Mouse (Mus musculus) CH12.LX (cell line): ENCODE measurements around the gene Pgf. TPM values are rescaled to one million over a fixed set of nuclear protein-coding genes. Genes with fewer than 3 reads are reported as not detected.

Experiments used
- DNase-seq: peaks from one replicate; pipeline ENCODE4 v3.0.0-alpha.2; 2013; ENCODE audit errors: extremely low read depth
- H3K27ac ChIP-seq: 2 replicates; pipeline ENCODE4 v1.5.1; 2012; ENCODE audit warnings: low read depth, mild to moderate bottlenecking, control low read depth, moderate library complexity; ENCODE audit not compliant: insufficient read depth
- H3K27me3 ChIP-seq: replicated peaks from 2 replicates; pipeline ENCODE3; 2012; ENCODE audit warnings: inconsistent platforms
- H3K36me3 ChIP-seq, 2 experiments: replicated peaks in 1 of 2; 2 replicates each; pipeline versions ENCODE3 to v1.6.1; 2012; ENCODE audit warnings: inconsistent platforms in 1 of 2, low read length in 1 of 2, mild to moderate bottlenecking in 1 of 2, mixed read lengths in 1 of 2, moderate library complexity in 1 of 2; ENCODE audit not compliant: control insufficient read depth in 1 of 2, insufficient read depth in 1 of 2
- H3K4me1 ChIP-seq, 2 experiments: 2 replicates each; pipeline ENCODE4 v1.6.1; 2012; ENCODE audit warnings: inconsistent platforms in 1 of 2, moderate library complexity in 1 of 2; ENCODE audit not compliant: insufficient read depth in 2 of 2, control insufficient read depth in 1 of 2
- H3K4me2 ChIP-seq: 2 replicates; pipeline ENCODE4 v1.6.1; 2012; ENCODE audit warnings: low read depth, mild to moderate bottlenecking, control low read depth; ENCODE audit not compliant: poor library complexity, insufficient read depth, severe bottlenecking
- H3K4me3 ChIP-seq, 3 experiments: fragments of 150-350 bp in 1 of 3; sonication (generic) in 1 of 3; replicated peaks in 1 of 3; 2 replicates each; pipeline versions ENCODE3 to v1.5.1; 2011 to 2012; ENCODE audit warnings: low read depth in 2 of 3, low read length in 2 of 3, mild to moderate bottlenecking in 2 of 3, moderate library complexity in 2 of 3, control low read depth in 1 of 3, improper control_type of control experiment in 1 of 3, inconsistent platforms in 1 of 3, mixed read lengths in 1 of 3; ENCODE audit not compliant: poor library complexity in 1 of 3
- H3K79me2 ChIP-seq: replicated peaks from 2 replicates; pipeline ENCODE4 v1.6.1; 2012; ENCODE audit warnings: mild to moderate bottlenecking, moderate library complexity; ENCODE audit not compliant: control insufficient read depth, poor library complexity, insufficient read depth, severe bottlenecking; ENCODE audit errors: extremely low read depth
- H3K9ac ChIP-seq: 2 replicates; pipeline ENCODE4 v1.6.1; 2012; ENCODE audit warnings: low read depth, mild to moderate bottlenecking, control low read depth, moderate library complexity; ENCODE audit not compliant: insufficient read depth
- H3K9me3 ChIP-seq: replicated peaks from 2 replicates; pipeline ENCODE3; 2012; ENCODE audit warnings: low read length, inconsistent platforms, mixed read lengths
- BHLHE40 ChIP-seq: IDR thresholded peaks from 2 replicates; pipeline ENCODE4 v1.6.1; 2011; ENCODE audit warnings: mild to moderate bottlenecking, low read depth, low read length, improper control_type of control experiment
- CHD1 ChIP-seq: IDR thresholded peaks from 2 replicates; pipeline ENCODE4 v1.6.1; 2012; ENCODE audit warnings: low read depth, low read length, improper control_type of control experiment, inconsistent platforms
- CHD2 ChIP-seq: IDR thresholded peaks from 2 replicates; pipeline ENCODE4 v1.6.1; 2011; ENCODE audit warnings: low read length, improper control_type of control experiment
- EP300 ChIP-seq: IDR thresholded peaks from 2 replicates; pipeline ENCODE4 v1.6.1; 2011; ENCODE audit warnings: low read length, improper control_type of control experiment
- GABPA ChIP-seq: IDR thresholded peaks from 2 replicates; pipeline ENCODE4 v1.6.1; 2012; ENCODE audit warnings: low read depth, low read length, improper control_type of control experiment, inconsistent platforms; ENCODE audit not compliant: insufficient replicate concordance
- JUN ChIP-seq: IDR thresholded peaks from 2 replicates; pipeline ENCODE4 v1.6.1; 2011; ENCODE audit warnings: low read depth, mild to moderate bottlenecking, low read length, improper control_type of control experiment, moderate library complexity; ENCODE audit not compliant: insufficient read depth
- MAFK ChIP-seq: IDR thresholded peaks from 2 replicates; pipeline ENCODE4 v1.6.1; 2011; ENCODE audit warnings: low read length, improper control_type of control experiment; ENCODE audit not compliant: insufficient replicate concordance
- MEF2A ChIP-seq: IDR thresholded peaks from 2 replicates; pipeline ENCODE4 v1.6.1; 2014; ENCODE audit warnings: low read depth, mild to moderate bottlenecking, inconsistent platforms, low read length, improper control_type of control experiment, borderline replicate concordance
- PAX5 ChIP-seq: IDR thresholded peaks from 2 replicates; pipeline ENCODE4 v1.6.1; 2012; ENCODE audit warnings: low read length, inconsistent platforms, mixed read lengths
- POLR2A ChIP-seq: IDR thresholded peaks from 2 replicates; pipeline ENCODE4 v1.6.1; 2011; ENCODE audit warnings: low read depth, mild to moderate bottlenecking, improper control_type of control experiment, low read length
- POLR2AphosphoS2 ChIP-seq: IDR thresholded peaks from 2 replicates; pipeline ENCODE4 v1.6.1; 2011; ENCODE audit warnings: low read depth, low read length, improper control_type of control experiment
- RCOR1 ChIP-seq: conservative IDR thresholded peaks from 2 replicates; pipeline ENCODE4 v1.6.1; 2012; ENCODE audit warnings: low read depth, mild to moderate bottlenecking, inconsistent platforms, low read length, improper control_type of control experiment
- TCF12 ChIP-seq: IDR thresholded peaks from 2 replicates; pipeline ENCODE4 v1.6.1; 2014; ENCODE audit warnings: low read depth, mild to moderate bottlenecking, inconsistent platforms, low read length, improper control_type of control experiment
- USF1 ChIP-seq: IDR thresholded peaks from 2 replicates; pipeline ENCODE4 v1.6.1; 2014; ENCODE audit warnings: low read depth, mild to moderate bottlenecking, inconsistent platforms, low read length, improper control_type of control experiment
- USF2 ChIP-seq: conservative IDR thresholded peaks from 2 replicates; pipeline ENCODE4 v1.6.1; 2011; ENCODE audit warnings: low read depth, low read length, improper control_type of control experiment
- ZNF384 ChIP-seq: IDR thresholded peaks from 2 replicates; pipeline ENCODE4 v1.6.1; 2012; ENCODE audit warnings: low read depth, low read length, improper control_type of control experiment, inconsistent platforms
- dilution Hi-C: fragments of 300-500 bp; cut with MboI; formaldehyde crosslinking; loops from 2 replicates; pipeline ENCODE4 v1.14.3; 2020; ENCODE audit warnings: low sequenced_read_pairs; ENCODE audit not compliant: extremely low pct_unique_long_range_greater_than_20kb, extremely low pct_ligation_motif_present
- in situ Hi-C: fragments of 300-500 bp; cut with MboI; formaldehyde crosslinking; loops from 3 replicates; pipeline ENCODE4 v1.14.3; 2019; ENCODE audit warnings: low sequenced_read_pairs, low pct_ligation_motif_present, low pct_unique_long_range_greater_than_20kb, mixed read lengths
- polyA plus RNA-seq: library from polyadenylated mRNA; unstranded; fragments of >175 nt; gene quantifications from 2 replicates; pipeline ENCODE4 v1.2.1, GENCODE M21; 2012; ENCODE audit warnings: low read depth; ENCODE audit not compliant: insufficient read length
- total RNA-seq, 2 experiments: library from RNA; depleted of rRNA; stranded (reverse); fragments of 300-350 nt in 1 of 2; fragments of >200 nt in 1 of 2; gene quantifications; 2 replicates each; pipeline ENCODE4 v1.2.3; 2012 to 2014

Pgf gene
- total and polyA plus RNA-seq, 3 experiments, result 0.34 to 0.73 (median 0.64) TPM

GRCm38 (mm10) chr12:85123108-85123530 is 54.5 kb downstream of the Pgf start (continued):
- TF ChIP-seq POLR2A, result peak; percentile 42; the same call in 1 of the 2 replicates

- in situ Hi-C loops, result no loop called here
- no peak for DNase-seq
- Histone ChIP-seq H3K36me3 (peaks cover 45 to 84% of the 10 kb centered on the region in 2 experiments), H3K4me3 (no peak overlapping the region), H3K79me2 (peaks cover 18% of the 10 kb centered on the region), H3K4me2 (peak overlapping the region; percentile 82; the same call in 1 of the 2 replicates), H3K4me1 (peaks cover 24 to 53% of the 10 kb centered on the region in 2 experiments), H3K9me3 (no peaks in the 10 kb centered on the region), H3K9ac (no peak overlapping the region), H3K27ac (peak overlapping the region; percentile 22; the same call in 1 of the 2 replicates), H3K27me3 (no peaks in the 10 kb centered on the region)
- dilution Hi-C loops, result no loop called here
- TF ChIP-seq CHD1, result no peak
- TF ChIP-seq ZNF384, result no peak
- TF ChIP-seq PAX5, result no peak
- no peak for TF ChIP-seq GABPA
- TF ChIP-seq USF1, result peak; percentile 72
- no peak for TF ChIP-seq MAFK
- no peak for TF ChIP-seq JUN
- peak; percentile 34; the same call in 1 of the 2 replicates for TF ChIP-seq BHLHE40
- TF ChIP-seq POLR2AphosphoS2, result no peak
- no peak for TF ChIP-seq EP300
- TF ChIP-seq USF2, result peak; percentile 73
- TF ChIP-seq MEF2A, result no peak
- TF ChIP-seq TCF12, result peak; percentile 55; the same call in 1 of the 2 replicates
- no peak for TF ChIP-seq RCOR1
- TF ChIP-seq CHD2, result no peak
Observed at GRCm38 (mm10) chr12:85121806-85122459, 55.7 kb downstream of the Pgf start.

Other genes starting within 250 kb of the Pgf start
- 152 and 188 TPM in 2 replicates for gene Fcf1, start 206.9 kb downstream of the Pgf start, total RNA-seq (2012; rRNA removed)
- 273 and 340 TPM in 2 replicates for gene Fcf1, start 206.9 kb downstream of the Pgf start, total RNA-seq (2014; rRNA removed)
- 239 and 265 TPM in 2 replicates for gene Fcf1, start 206.9 kb downstream of the Pgf start, polyA plus RNA-seq
- 18.5 and 21.6 TPM in 2 replicates for gene Arel1, start 206.9 kb downstream of the Pgf start, total RNA-seq (2012; rRNA removed)
- gene Arel1, start 206.9 kb downstream of the Pgf start, total RNA-seq (2014; rRNA removed), result 20.0 and 22.5 TPM in 2 replicates
- gene Arel1, start 206.9 kb downstream of the Pgf start, polyA plus RNA-seq, result 14.2 and 16.9 TPM in 2 replicates
- 20.1 and 22.3 TPM in 2 replicates for gene Ylpm1, start 181.5 kb downstream of the Pgf start, total RNA-seq (2012; rRNA removed)
- gene Ylpm1, start 181.5 kb downstream of the Pgf start, total RNA-seq (2014; rRNA removed), result 19.3 and 20.7 TPM in 2 replicates
- 56.8 and 58.7 TPM in 2 replicates for gene Ylpm1, start 181.5 kb downstream of the Pgf start, polyA plus RNA-seq
- 11.6 and 13.3 TPM in 2 replicates for gene Prox2, start 67.0 kb downstream of the Pgf start, total RNA-seq (2012; rRNA removed)
- gene Prox2, start 67.0 kb downstream of the Pgf start, total RNA-seq (2014; rRNA removed), result 2.4 TPM in 2 replicates
- gene Prox2, start 67.0 kb downstream of the Pgf start, polyA plus RNA-seq, result 4.5 and 5.2 TPM in 2 replicates
- 116 and 122 TPM in 2 replicates for gene Dlst, start 67.0 kb downstream of the Pgf start, total RNA-seq (2012; rRNA removed)
- gene Dlst, start 67.0 kb downstream of the Pgf start, total RNA-seq (2014; rRNA removed), result 144 TPM in 2 replicates
- gene Dlst, start 67.0 kb downstream of the Pgf start, polyA plus RNA-seq, result 165 and 208 TPM in 2 replicates
- 0.21 and 0.97 TPM in 2 replicates for gene Rps6kl1, start 26.5 kb downstream of the Pgf start, total RNA-seq (2012; rRNA removed)
- gene Rps6kl1, start 26.5 kb downstream of the Pgf start, total RNA-seq (2014; rRNA removed), result 0.36 and 0.43 TPM in 2 replicates
- gene Rps6kl1, start 26.5 kb downstream of the Pgf start, polyA plus RNA-seq, result 0.59 and 0.86 TPM in 2 replicates
- gene Eif2b2, start 41.7 kb upstream of the Pgf start, total RNA-seq (2012; rRNA removed), result 123 and 138 TPM in 2 replicates
- 83.6 and 94.9 TPM in 2 replicates for gene Eif2b2, start 41.7 kb upstream of the Pgf start, total RNA-seq (2014; rRNA removed)
- 143 and 180 TPM in 2 replicates for gene Eif2b2, start 41.7 kb upstream of the Pgf start, polyA plus RNA-seq
- gene Mlh3, start 92.8 kb upstream of the Pgf start, total RNA-seq (2012; rRNA removed), result 6.1 and 7.8 TPM in 2 replicates
- 8.2 and 9.8 TPM in 2 replicates for gene Mlh3, start 92.8 kb upstream of the Pgf start, total RNA-seq (2014; rRNA removed)
- gene Mlh3, start 92.8 kb upstream of the Pgf start, polyA plus RNA-seq, result 6.7 and 8.3 TPM in 2 replicates
- gene Acyp1, start 110.6 kb upstream of the Pgf start, total RNA-seq (2012; rRNA removed), result 22.7 and 27.5 TPM in 2 replicates
- gene Acyp1, start 110.6 kb upstream of the Pgf start, total RNA-seq (2014; rRNA removed), result 34.0 and 37.2 TPM in 2 replicates
- gene Acyp1, start 110.6 kb upstream of the Pgf start, polyA plus RNA-seq, result 10.7 and 15.3 TPM in 2 replicates
- gene Zc2hc1c, start 110.8 kb upstream of the Pgf start, total RNA-seq (2012; rRNA removed), result 0.08 and 0.13 TPM in 2 replicates
- not detected in 2 replicates for gene Zc2hc1c, start 110.8 kb upstream of the Pgf start, total RNA-seq (2014; rRNA removed)
- 0.13 and 0.19 TPM in 2 replicates for gene Zc2hc1c, start 110.8 kb upstream of the Pgf start, polyA plus RNA-seq
- 23.5 and 27.4 TPM in 2 replicates for gene Nek9, start 161.6 kb upstream of the Pgf start, total RNA-seq (2012; rRNA removed)
- gene Nek9, start 161.6 kb upstream of the Pgf start, total RNA-seq (2014; rRNA removed), result 12.7 and 15.6 TPM in 2 replicates
- 30.9 and 32.0 TPM in 2 replicates for gene Nek9, start 161.6 kb upstream of the Pgf start, polyA plus RNA-seq
- gene Tmed10, start 197.1 kb upstream of the Pgf start, total RNA-seq (2012; rRNA removed), result 70.2 and 73.8 TPM in 2 replicates
- gene Tmed10, start 197.1 kb upstream of the Pgf start, total RNA-seq (2014; rRNA removed), result 59.8 and 60.0 TPM in 2 replicates
- 211 and 216 TPM in 2 replicates for gene Tmed10, start 197.1 kb upstream of the Pgf start, polyA plus RNA-seq